Mouse (Mus musculus) naive thymus-derived CD4-positive, alpha-beta T cell, adult 5 months (primary cell): ENCODE data around the gene Prss36. TPM values are rescaled to one million over a fixed set of nuclear protein-coding genes. Genes with fewer than 3 reads are reported as not detected.

Experiments
- polyA plus RNA-seq: library from polyadenylated mRNA; unstranded; fragments of 100-300 nt; shearing (Covaris generic); gene quantifications from one replicate; pipeline ENCODE4 v1.2.1, GENCODE M21; 2017

Gene Prss36
- 1.7 TPM for polyA plus RNA-seq

GRCm38 (mm10) chr7:127946470-127947023 lies at the start of gene Prss36:
Prss36 (minus strand) TSS chr7:127946725.

GRCm38 (mm10) chr7:127993341-127993977 lies 46.9 kb upstream of the Prss36 start, which contains the start of gene Pycard:
Pycard (minus strand) TSS chr7:127993867.

GRCm38 (mm10) chr7:127967004-127967921 lies 20.7 kb upstream of the Prss36 start, which contains the start of gene Fus:
Fus (plus strand) TSS chr7:127967457.

GRCm38 (mm10) chr7:127929923-127930322 lies 16.6 kb downstream of the Prss36 start, which contains the start of gene Prss8:
Prss8 (minus strand) TSS chr7:127930104.

GRCm38 (mm10) chr7:127912190-127912871 lies 34.2 kb downstream of the Prss36 start, which contains the start of gene Kat8:
Kat8 (plus strand) TSS chr7:127912516.

GRCm38 (mm10) chr7:127903971-127904796 lies 42.3 kb downstream of the Prss36 start, which contains the start of gene Bckdk:
Bckdk (plus strand) TSS chr7:127904082.

GRCm38 (mm10) chr7:127895442-127895841 lies 51.1 kb downstream of the Prss36 start, which contains the start of the genes Gm21974 and Vkorc1:
Gm21974 (minus strand) TSS chr7:127895454.
Vkorc1 (minus strand) TSS chr7:127895617.

GRCm38 (mm10) chr7:127890798-127891197 lies 55.7 kb downstream of the Prss36 start, which contains the start of gene Prss53:
Prss53 (minus strand) TSS chr7:127890970.

Other genes starting within 250 kb of the Prss36 start
- 35.3 TPM for gene Bcl7c, start 237.8 kb downstream of the Prss36 start, polyA plus RNA-seq
- gene Ctf1, start 234.0 kb downstream of the Prss36 start, polyA plus RNA-seq = not detected
- gene Ctf2, start 214.6 kb downstream of the Prss36 start, polyA plus RNA-seq = not detected
- 0.65 TPM for gene Fbxl19, start 202.2 kb downstream of the Prss36 start, polyA plus RNA-seq
- gene Orai3, start 176.9 kb downstream of the Prss36 start, polyA plus RNA-seq = 3.5 TPM
- gene Setd1a, start 170.1 kb downstream of the Prss36 start, polyA plus RNA-seq = 4.3 TPM
- not detected for gene Gm49388, start 161.1 kb downstream of the Prss36 start, polyA plus RNA-seq
- gene Hsd3b7, start 146.1 kb downstream of the Prss36 start, polyA plus RNA-seq = 0.75 TPM
- 122 TPM for gene Stx4a, start 122.4 kb downstream of the Prss36 start, polyA plus RNA-seq
- gene Stx1b, start 122.2 kb downstream of the Prss36 start, polyA plus RNA-seq = not detected
- 30.0 TPM for gene Zfp646, start 70.5 kb downstream of the Prss36 start, polyA plus RNA-seq
- gene Zfp668, start 69.9 kb downstream of the Prss36 start, polyA plus RNA-seq = 13.1 TPM
- gene Prss53, start 55.8 kb downstream of the Prss36 start, polyA plus RNA-seq = 0.73 TPM
- gene Gm21974, start 51.3 kb downstream of the Prss36 start, polyA plus RNA-seq = not detected
- 33.6 TPM for gene Vkorc1, start 51.1 kb downstream of the Prss36 start, polyA plus RNA-seq
- 37.3 TPM for gene Bckdk, start 42.6 kb downstream of the Prss36 start, polyA plus RNA-seq
- gene Kat8, start 34.2 kb downstream of the Prss36 start, polyA plus RNA-seq = 39.5 TPM
- gene Prss8, start 16.6 kb downstream of the Prss36 start, polyA plus RNA-seq = not detected
- gene Fus, start 20.7 kb upstream of the Prss36 start, polyA plus RNA-seq = 242 TPM
- 94.8 TPM for gene Pycard, start 47.1 kb upstream of the Prss36 start, polyA plus RNA-seq
- not detected for gene Trim72, start 57.2 kb upstream of the Prss36 start, polyA plus RNA-seq
- 2.0 TPM for gene Itgam, start 115.9 kb upstream of the Prss36 start, polyA plus RNA-seq
- not detected for gene Gm49368, start 116.0 kb upstream of the Prss36 start, polyA plus RNA-seq
- gene Itgax, start 182.8 kb upstream of the Prss36 start, polyA plus RNA-seq = not detected
- 0.20 TPM for gene Itgad, start 207.7 kb upstream of the Prss36 start, polyA plus RNA-seq